Comparison of ENCODE assay signal across 16 mouse cellular contexts in genomic region chr9:7221460-7221859, GRCm38 (mm10). TPM values are rescaled to one million over a fixed set of nuclear protein-coding genes. Genes with fewer than 3 reads are reported as not detected.
A peak's percentile ranks its signal among the peaks of the same experiment; 100 is the strongest.
DNase-seq lines count a peak whose midpoint lies in the region; ATAC-seq lines count a peak whose summit lies in the region.
"Had no signal": no experiment of that assay in that cellular context is flagged by ENCODE, and none has a peak within 500 bp of the region (broad histone marks: within the 10 kb centered on the region; RNA-seq: fewer than 3 reads in every experiment).

No protein-coding gene starts in this region.

- no peaks in the 10 kb centered on the region for H3K4me1 ChIP-seq in hindbrain, embryonic 14.5 days (replicated peaks; ENCODE audit: control insufficient read depth, insufficient read depth, low read length)
- H3K4me1 ChIP-seq: lung, embryonic 15.5 days had no signal

- WGBS in hindbrain, embryonic 14.5 days, result 83% methylated on average over 7 of the region's 7 CpGs

- H3K27ac ChIP-seq in hindbrain, embryonic 14.5 days, result no peak overlapping the region
- H3K27ac ChIP-seq: gastrocnemius, adult 2 months; lung, embryonic 15.5 days had no signal

- ATAC-seq in inflammation-experienced regulatory T-cells, adult 6 months, result peak; percentile 94
- ATAC-seq in hindbrain, embryonic 14.5 days (ENCODE audit: low FRiP score), result no peak
- ATAC-seq: Patski had no signal

- no peaks in the 10 kb centered on the region for H3K9me3 ChIP-seq in hindbrain, embryonic 14.5 days (ENCODE audit: control insufficient read depth, low read length)
- H3K9me3 ChIP-seq: lung, embryonic 15.5 days had no signal

- intact Hi-C loops in heart, postnatal 36 days (cut with DNase I), result no loop called here
- intact Hi-C loops in left cerebral cortex, postnatal 4 days (cut with DNase I), result no loop called here

- no peak overlapping the region for H3K9ac ChIP-seq in hindbrain, embryonic 14.5 days
- H3K9ac ChIP-seq: lung, embryonic 15.5 days had no signal

- DNase-seq in heart, adult 9 months (ENCODE audit: low spot score in 2 of 2), result peak; percentile 8 to 46
- no peak for DNase-seq in heart, postnatal 36 days
- DNase-seq in spleen, postnatal 36 days (ENCODE audit: low spot score in 2 of 2), result peak; percentile 9 to 23
- DNase-seq in spleen, postnatal 10 days (ENCODE audit: low spot score in 2 of 2), result no peak
- peak; percentile 45 for DNase-seq in splenic B cell, adult 2 months (ENCODE audit: low read depth, low spot score)
- DNase-seq in left cerebral cortex, postnatal 4 days, result no peak
- DNase-seq in hindbrain, embryonic 14.5 days (ENCODE audit: low spot score), result no peak
- DNase-seq: adrenal gland, postnatal 25 days; gastrocnemius, adult 2 months had no signal

- H3K4me3 ChIP-seq in hindbrain, embryonic 14.5 days (replicated peaks; ENCODE audit: low read length), result no peak overlapping the region
- H3K4me3 ChIP-seq: erythroblast, embryonic 14.5 days; gastrocnemius, adult 2 months; lung, embryonic 15.5 days; myocyte had no signal

- H3K36me3 ChIP-seq in splenic B cell, adult 2 months (ENCODE audit: control insufficient read depth, insufficient read depth, low read length, poor library complexity, severe bottlenecking), result 0 out of 2 replicates have a peak, but pooled peaks cover 2% of the 10 kb centered on the region
- H3K36me3 ChIP-seq in hindbrain, embryonic 14.5 days (replicated peaks; ENCODE audit: control insufficient read depth, insufficient read depth), result peaks cover 9% of the 10 kb centered on the region
- H3K36me3 ChIP-seq: lung, embryonic 15.5 days had no signal

- no peaks in the 10 kb centered on the region for H3K27me3 ChIP-seq in splenic B cell, adult 2 months (ENCODE audit: control insufficient read depth, insufficient read depth, low read length, poor library complexity, severe bottlenecking)
- H3K27me3 ChIP-seq in hindbrain, embryonic 14.5 days (ENCODE audit: control insufficient read depth, insufficient read depth, low read length), result no peaks in the 10 kb centered on the region
- H3K27me3 ChIP-seq: lung, embryonic 15.5 days; Patski had no signal

- H3K4me2 ChIP-seq in hindbrain, embryonic 14.5 days (replicated peaks), result no peak overlapping the region
- H3K4me2 ChIP-seq: lung, embryonic 15.5 days had no signal

RNA-seq across cellular contexts. Expression of gene Dcun1d5, which starts 37.1 kb away (rescaled TPM):
- total RNA-seq in heart, postnatal 36 days (2021), result 10 to 100 TPM; 62.1 to 63.8 TPM
- polyA plus RNA-seq in inflammation-experienced regulatory T-cells, adult 6 months (2017; shearing (Covaris generic)), result 10 to 100 TPM; 20.6 to 45.4 (median 36.7) TPM
- total RNA-seq in left cerebral cortex, postnatal 4 days (2021), result 10 to 100 TPM; 74.8 to 93.6 TPM
- 119 and 120 TPM in 2 replicates for polyA plus RNA-seq in hindbrain, embryonic 14.5 days (2014; fragmentation: Nextera tagmentation; extraction: Ambion mirVana)

RNA-seq across cellular contexts. Expression of gene Dync2h1, which starts 37.2 kb away (rescaled TPM):
- total RNA-seq in heart, postnatal 36 days (2021), result 1 to 10 TPM; 1.6 to 2.4 TPM
- polyA plus RNA-seq in inflammation-experienced regulatory T-cells, adult 6 months (2017; shearing (Covaris generic)), result 1 to 10 TPM; 6.1 to 9.3 (median 7.8) TPM
- total RNA-seq in left cerebral cortex, postnatal 4 days (2021), result 10 to 100 TPM; 24.7 to 26.4 TPM
- polyA plus RNA-seq in hindbrain, embryonic 14.5 days (2014; fragmentation: Nextera tagmentation; extraction: Ambion mirVana), result 23.6 and 23.8 TPM in 2 replicates

RNA-seq across cellular contexts. Expression of gene Mmp13, which starts 50.9 kb away (rescaled TPM):
- under 1 TPM; 0.22 to 0.57 TPM for total RNA-seq in heart, postnatal 36 days (2021)
- polyA plus RNA-seq in inflammation-experienced regulatory T-cells, adult 6 months (2017; shearing (Covaris generic)), result not detected
- under 1 TPM in 1 of 2 experiments, not detected in 1; 0.22 TPM for total RNA-seq in left cerebral cortex, postnatal 4 days (2021)
- not detected in 2 replicates for polyA plus RNA-seq in hindbrain, embryonic 14.5 days (2014; fragmentation: Nextera tagmentation; extraction: Ambion mirVana)
- total RNA-seq: gastrocnemius, adult 2 months; left cerebral cortex, adult 8-10 months had no signal
- polyA plus RNA-seq: erythroblast, embryonic 14.5 days; testis, adult 2 months had no signal

Comparison
In these comparisons a context has a peak if more than half of its experiments do, and no peak if none do; other contexts are left out.
1. DNase-seq: peak in heart, adult 9 months (2 of 2), spleen, postnatal 36 days (2 of 2) and splenic B cell, adult 2 months (single experiment); none in heart, postnatal 36 days (0 of 2), spleen, postnatal 10 days (0 of 2), left cerebral cortex, postnatal 4 days (single experiment) and hindbrain, embryonic 14.5 days (single experiment).
2. RNA of gene Dync2h1, which starts 37.2 kb away (total RNA-seq): 24.7 to 26.4 TPM in left cerebral cortex, postnatal 4 days; 1.6 to 2.4 TPM in heart, postnatal 36 days; every median in the first group is over 4 times any median in the second.